Mouse (Mus musculus): ENCODE results near the gene Spag7. TPM values are rescaled to one million over a fixed set of nuclear protein-coding genes. Genes with fewer than 3 reads are reported as not detected.

The Spag7 gene
- polyA plus RNA-seq, 1 experiment: 52.4 TPM

GRCm38 (mm10) chr11:70666687-70667086 lies 2.5 kb downstream of the Spag7 start:
- H3K36me3 ChIP-seq (ENCODE audit: control insufficient read depth, insufficient read depth): peaks cover 27% of the 10 kb centered on the region

GRCm38 (mm10) chr11:70664741-70665140 lies 4.5 kb downstream of the Spag7 start:
- no peak for TF ChIP-seq MYOD1 (IDR thresholded peaks at IDR 0.05; ENCODE audit: control insufficient read depth in 1 of 3, insufficient read length in 2 of 3, low read depth in 2 of 3)
- no peak for TF ChIP-seq SRF (IDR thresholded peaks at IDR 0.05; ENCODE audit: control insufficient read depth, insufficient read length, low read depth)
- no peak for TF ChIP-seq USF1 (IDR thresholded peaks at IDR 0.05; ENCODE audit: low read depth)
- TF ChIP-seq POLR2A (IDR thresholded peaks at IDR 0.05; ENCODE audit: insufficient read length, low read depth): no peak
- TF ChIP-seq POLR2AphosphoS2 (IDR thresholded peaks at IDR 0.05; ENCODE audit: insufficient read length, low read depth): peak; percentile 74
- peaks cover 30% of the 10 kb centered on the region for H3K79me2 ChIP-seq (ENCODE audit: control insufficient read depth, insufficient read depth)
- no peaks in the 10 kb centered on the region for H3K27me3 ChIP-seq (ENCODE audit: control insufficient read depth, insufficient read depth, insufficient read length)
- H3K36me3 ChIP-seq (ENCODE audit: control insufficient read depth, insufficient read depth): peaks cover 37% of the 10 kb centered on the region
- no peak overlapping the region for H3K4me3 ChIP-seq
- no peak overlapping the region for H3ac ChIP-seq (ENCODE audit: control insufficient read depth, insufficient read length)
- no peak overlapping the region for H3K4me2 ChIP-seq (ENCODE audit: low read depth)

More at GRCm38 (mm10) chr11:70666687-70667086, 2.5 kb downstream of the Spag7 start:
- no peak overlapping the region for H3ac ChIP-seq (ENCODE audit: control insufficient read depth, insufficient read length)
- H3K4me3 ChIP-seq: no peak overlapping the region
- TF ChIP-seq MYOD1 (IDR thresholded peaks at IDR 0.05; ENCODE audit: control insufficient read depth in 1 of 3, insufficient read length in 2 of 3, low read depth in 2 of 3) (peak in 1 of 3 experiments; percentile 25), TCF12 (IDR thresholded peaks at IDR 0.05; ENCODE audit: insufficient read depth, poor library complexity, severe bottlenecking) (no peak), CEBPB (IDR thresholded peaks at IDR 0.05; ENCODE audit: insufficient read depth, poor library complexity, severe bottlenecking) (no peak)
- no peak overlapping the region for H3K4me2 ChIP-seq (ENCODE audit: low read depth)
- H3K79me2 ChIP-seq (ENCODE audit: control insufficient read depth, insufficient read depth): peaks cover 19% of the 10 kb centered on the region
- no peaks in the 10 kb centered on the region for H3K27me3 ChIP-seq (ENCODE audit: control insufficient read depth, insufficient read depth, insufficient read length)

GRCm38 (mm10) chr11:70663957-70664356 lies 5.3 kb downstream of the Spag7 start:
- Histone ChIP-seq H3K36me3 (ENCODE audit: control insufficient read depth, insufficient read depth) (peaks cover 37% of the 10 kb centered on the region), H3K27me3 (ENCODE audit: control insufficient read depth, insufficient read depth, insufficient read length) (no peaks in the 10 kb centered on the region), H3K4me2 (ENCODE audit: low read depth) (no peak overlapping the region), H3K4me3 (no peak overlapping the region), H3K79me2 (ENCODE audit: control insufficient read depth, insufficient read depth) (peaks cover 38% of the 10 kb centered on the region), H3ac (ENCODE audit: control insufficient read depth, insufficient read length) (no peak overlapping the region)
- TF ChIP-seq POLR2A (IDR thresholded peaks at IDR 0.05; ENCODE audit: insufficient read length, low read depth): peak; percentile 49
- TF ChIP-seq POLR2AphosphoS2 (IDR thresholded peaks at IDR 0.05; ENCODE audit: insufficient read length, low read depth): peak; percentile 93
- TF ChIP-seq CEBPB (IDR thresholded peaks at IDR 0.05; ENCODE audit: insufficient read depth, poor library complexity, severe bottlenecking): no peak

- Histone ChIP-seq H3K4me3 (no peak overlapping the region), H3K79me2 (ENCODE audit: control insufficient read depth, insufficient read depth) (peaks cover 46% of the 10 kb centered on the region)
Observed at GRCm38 (mm10) chr11:70663101-70663500, 6.1 kb downstream of the Spag7 start.

GRCm38 (mm10) chr11:70660571-70660970 lies 8.6 kb downstream of the Spag7 start:
- peak; percentile 41 for TF ChIP-seq POLR2A (IDR thresholded peaks at IDR 0.05; ENCODE audit: insufficient read length, low read depth)
- TF ChIP-seq TCF12 (IDR thresholded peaks at IDR 0.05; ENCODE audit: insufficient read depth, poor library complexity, severe bottlenecking): no peak
- TF ChIP-seq MYOD1 (IDR thresholded peaks at IDR 0.05; ENCODE audit: control insufficient read depth in 1 of 3, insufficient read length in 2 of 3, low read depth in 2 of 3): no peak
- no peak for TF ChIP-seq E2F4 (IDR thresholded peaks at IDR 0.05; ENCODE audit: insufficient read depth)
- H3K4me3 ChIP-seq: no peak overlapping the region
- H3K4me2 ChIP-seq (ENCODE audit: low read depth): peak overlapping the region; percentile 97
- H3K36me3 ChIP-seq (ENCODE audit: control insufficient read depth, insufficient read depth): peaks cover 37% of the 10 kb centered on the region
- H3K27me3 ChIP-seq (ENCODE audit: control insufficient read depth, insufficient read depth, insufficient read length): no peaks in the 10 kb centered on the region
- peaks cover 45% of the 10 kb centered on the region for H3K79me2 ChIP-seq (ENCODE audit: control insufficient read depth, insufficient read depth)
- no peak overlapping the region for H3ac ChIP-seq (ENCODE audit: control insufficient read depth, insufficient read length)

More at GRCm38 (mm10) chr11:70663101-70663500, 6.1 kb downstream of the Spag7 start:
- no peak overlapping the region for H3ac ChIP-seq (ENCODE audit: control insufficient read depth, insufficient read length)
- H3K36me3 ChIP-seq (ENCODE audit: control insufficient read depth, insufficient read depth): peaks cover 37% of the 10 kb centered on the region
- H3K27me3 ChIP-seq (ENCODE audit: control insufficient read depth, insufficient read depth, insufficient read length): no peaks in the 10 kb centered on the region
- no peak for TF ChIP-seq USF1 (IDR thresholded peaks at IDR 0.05; ENCODE audit: low read depth)
- TF ChIP-seq POLR2A (IDR thresholded peaks at IDR 0.05; ENCODE audit: insufficient read length, low read depth): peak; percentile 58
- peak; percentile 89 for TF ChIP-seq POLR2AphosphoS2 (IDR thresholded peaks at IDR 0.05; ENCODE audit: insufficient read length, low read depth)
- no peak for TF ChIP-seq TCF3 (IDR thresholded peaks at IDR 0.05; ENCODE audit: insufficient read length, low read depth)
- no peak overlapping the region for H3K4me2 ChIP-seq (ENCODE audit: low read depth)

GRCm38 (mm10) chr11:70658942-70659341 lies 10.3 kb downstream of the Spag7 start:
- Histone ChIP-seq H3K79me2 (ENCODE audit: control insufficient read depth, insufficient read depth) (peaks cover 43% of the 10 kb centered on the region), H3K27me3 (ENCODE audit: control insufficient read depth, insufficient read depth, insufficient read length) (no peaks in the 10 kb centered on the region), H3K36me3 (ENCODE audit: control insufficient read depth, insufficient read depth) (peaks cover 32% of the 10 kb centered on the region), H3K4me2 (ENCODE audit: low read depth) (peak overlapping the region; percentile 97), H3ac (ENCODE audit: control insufficient read depth, insufficient read length) (peak overlapping the region; percentile 4), H3K4me3 (peak overlapping the region; percentile 94)
- TF ChIP-seq REST (IDR thresholded peaks at IDR 0.05; ENCODE audit: insufficient read depth, insufficient read length) (no peak), POLR2AphosphoS2 (IDR thresholded peaks at IDR 0.05; ENCODE audit: insufficient read length, low read depth) (peak; percentile 70), CEBPB (IDR thresholded peaks at IDR 0.05; ENCODE audit: insufficient read depth, poor library complexity, severe bottlenecking) (no peak), MYOD1 (IDR thresholded peaks at IDR 0.05; ENCODE audit: control insufficient read depth in 1 of 3, insufficient read length in 2 of 3, low read depth in 2 of 3) (peak in 2 of 3 experiments; percentile 32 to 37), MAX (IDR thresholded peaks at IDR 0.05; ENCODE audit: low read depth) (no peak), TCF12 (IDR thresholded peaks at IDR 0.05; ENCODE audit: insufficient read depth, poor library complexity, severe bottlenecking) (no peak), TCF3 (IDR thresholded peaks at IDR 0.05; ENCODE audit: insufficient read length, low read depth) (no peak), SRF (IDR thresholded peaks at IDR 0.05; ENCODE audit: control insufficient read depth, insufficient read length, low read depth) (no peak), POLR2A (IDR thresholded peaks at IDR 0.05; ENCODE audit: insufficient read length, low read depth) (peak; percentile 58), MYOG (IDR thresholded peaks at IDR 0.05; ENCODE audit: control insufficient read depth in 1 of 3, insufficient read depth in 1 of 3, insufficient read length in 2 of 3, low read depth in 2 of 3) (peak in 1 of 3 experiments; percentile 65), E2F4 (IDR thresholded peaks at IDR 0.05; ENCODE audit: insufficient read depth) (no peak)

Data from myocyte (in vitro differentiated cells).